9 mouse cellular contexts compared by ENCODE assay signal in genomic region chr11:97842001-97842400, GRCm38 (mm10). TPM values are rescaled to one million over a fixed set of nuclear protein-coding genes. Genes with fewer than 3 reads are reported as not detected.
DNase-seq lines count a peak whose midpoint lies in the region; ATAC-seq and TF ChIP-seq lines count a peak whose summit lies in the region.
"Had no signal": no experiment of that assay in that cellular context is flagged by ENCODE, and none has a peak within 500 bp of the region (broad histone marks: within the 10 kb centered on the region; RNA-seq: fewer than 3 reads in every experiment).

No protein-coding gene starts in this region.

- peak overlapping the region; percentile 70 for H3K4me2 ChIP-seq in heart, embryonic 11.5 days
- peak overlapping the region; percentile 65 for H3K4me2 ChIP-seq in forebrain, embryonic 12.5 days
- 0 out of 2 replicates have a peak overlapping the region, but pooled peaks have one; percentile 60 for H3K4me2 ChIP-seq in limb, embryonic 15.5 days

- H3K4me3 ChIP-seq in heart, embryonic 11.5 days (ENCODE audit: low read depth, low read length): no peak overlapping the region
- no peak overlapping the region for H3K4me3 ChIP-seq in ES-E14 (ENCODE audit: insufficient read depth in 1 of 2, low read depth in 1 of 2, low read length in 2 of 2, poor library complexity in 1 of 2, severe bottlenecking in 1 of 2)
- peak overlapping the region; percentile 54 for H3K4me3 ChIP-seq in forebrain, embryonic 12.5 days (replicated peaks)
- H3K4me3 ChIP-seq in limb, embryonic 15.5 days: no peak overlapping the region

- peaks cover 3% of the 10 kb centered on the region; the same call in 1 of the 2 replicates for H3K4me1 ChIP-seq in heart, embryonic 11.5 days (ENCODE audit: control insufficient read depth, insufficient read depth, low read length)
- H3K4me1 ChIP-seq in ES-E14 (ENCODE audit: control insufficient read depth in 2 of 2, insufficient read depth in 2 of 2, low read length in 2 of 2, poor library complexity in 1 of 2): peaks cover 0 to 13% of the 10 kb centered on the region in 2 experiments; a peak in 2 of 4 replicates
- peaks cover 14% of the 10 kb centered on the region for H3K4me1 ChIP-seq in forebrain, embryonic 12.5 days
- peaks cover 17% of the 10 kb centered on the region for H3K4me1 ChIP-seq in limb, embryonic 15.5 days

- WGBS in heart, embryonic 11.5 days (ENCODE audit: insufficient replicate concordance): 58% methylated on average over 4 of the region's 4 CpGs
- 32% methylated on average over 4 of the region's 4 CpGs for WGBS in forebrain, embryonic 12.5 days
- WGBS in limb, embryonic 15.5 days: 53% methylated on average over 4 of the region's 4 CpGs

- H3K36me3 ChIP-seq in heart, embryonic 11.5 days (ENCODE audit: control insufficient read depth, insufficient read depth, low read length): 0 out of 2 replicates have a peak, but pooled peaks cover 3% of the 10 kb centered on the region
- peaks cover 11% of the 10 kb centered on the region for H3K36me3 ChIP-seq in ES-E14 (ENCODE audit: control insufficient read depth, insufficient read depth, low read length, poor library complexity, severe bottlenecking)
- peaks cover 11% of the 10 kb centered on the region for H3K36me3 ChIP-seq in forebrain, embryonic 12.5 days (replicated peaks)
- peaks cover 14% of the 10 kb centered on the region for H3K36me3 ChIP-seq in limb, embryonic 15.5 days

- no peak for DNase-seq in heart, adult 18-20 months
- no peak for DNase-seq in ES-E14 (ENCODE audit: low read depth, low spot score)
- DNase-seq in thymus, adult 18-20 months: no peak
- DNase-seq in yolk sac, embryonic 10.5 days (ENCODE audit: low spot score): no peak
- no peak for DNase-seq in frontal cortex, postnatal 36 days (ENCODE audit: low spot score in 2 of 2)

- no peaks in the 10 kb centered on the region for H3K9me3 ChIP-seq in heart, embryonic 11.5 days (replicated peaks; ENCODE audit: control insufficient read depth, low read length)
- H3K9me3 ChIP-seq in ES-E14 (ENCODE audit: control insufficient read depth, insufficient read depth, low read depth, low read length): no peaks in the 10 kb centered on the region
- no peaks in the 10 kb centered on the region for H3K9me3 ChIP-seq in forebrain, embryonic 12.5 days
- no peaks in the 10 kb centered on the region for H3K9me3 ChIP-seq in limb, embryonic 15.5 days

- in situ Hi-C loops in ES-E14 (cut with MboI; ENCODE audit: low sequenced_read_pairs in 2 of 2, unreplicated experiment in 2 of 2): no loop called here

- no peak overlapping the region for H3K27ac ChIP-seq in heart, embryonic 11.5 days (ENCODE audit: low read depth, low read length)
- no peak overlapping the region for H3K27ac ChIP-seq in ES-E14 (ENCODE audit: insufficient read depth, low read depth, low read length, poor library complexity, severe bottlenecking)
- peak overlapping the region; percentile 69; the same call in 1 of the 2 replicates for H3K27ac ChIP-seq in forebrain, embryonic 12.5 days
- H3K27ac ChIP-seq in limb, embryonic 15.5 days: 0 out of 2 replicates have a peak overlapping the region, but pooled peaks have one; percentile 5

- H3K27me3 ChIP-seq in heart, embryonic 11.5 days (ENCODE audit: control insufficient read depth, insufficient read depth, low read length): no peaks in the 10 kb centered on the region
- H3K27me3 ChIP-seq in forebrain, embryonic 12.5 days: no peaks in the 10 kb centered on the region
- H3K27me3 ChIP-seq in limb, embryonic 15.5 days: no peaks in the 10 kb centered on the region

- H3K9ac ChIP-seq in heart, embryonic 11.5 days (ENCODE audit: low read depth, low read length): no peak overlapping the region
- H3K9ac ChIP-seq in ES-E14 (ENCODE audit: insufficient read depth, low read depth, low read length, poor library complexity, severe bottlenecking): 0 out of 2 replicates have a peak overlapping the region, but pooled peaks have one; percentile 29
- H3K9ac ChIP-seq in forebrain, embryonic 12.5 days: peak overlapping the region; percentile 36; the same call in 1 of the 2 replicates
- H3K9ac ChIP-seq in limb, embryonic 15.5 days: no peak overlapping the region

- no peak for ATAC-seq in heart, embryonic 11.5 days (replicated peaks; ENCODE audit: insufficient number of reproducible peaks, low FRiP score, low TSS enrichment)
- no peak for ATAC-seq in forebrain, embryonic 12.5 days (ENCODE audit: low FRiP score)
- ATAC-seq in limb, embryonic 15.5 days (ENCODE audit: insufficient number of reproducible peaks, low FRiP score, low TSS enrichment, low read depth): no peak
- ATAC-seq: CD4-positive, CD25-positive, alpha-beta regulatory T cell, adult 4 months had no signal

TF ChIP-seq in ES-E14, 5 proteins besides CTCF, POLR2A, EP300 and RAD21:
- no peak for TF ChIP-seq ZNF384 (IDR thresholded peaks at IDR 0.05; ENCODE audit: low read depth, low read length)
- TF ChIP-seq CHD2 (IDR thresholded peaks at IDR 0.05; ENCODE audit: low read depth, low read length): no peak
- no peak for TF ChIP-seq MAFK (IDR thresholded peaks at IDR 0.05; ENCODE audit: insufficient read depth, low read depth, low read length)
- TF ChIP-seq HCFC1 (IDR thresholded peaks at IDR 0.05; ENCODE audit: borderline replicate concordance, insufficient read depth, low read length): no peak
- no peak for TF ChIP-seq ZC3H11A (IDR thresholded peaks at IDR 0.05; ENCODE audit: borderline replicate concordance, low read depth, low read length)
TF ChIP-seq in ES-E14: peak in this region for 0.

RNA-seq across cellular contexts. Expression of gene B230217C12Rik, which starts 1.4 kb away (rescaled TPM):
- polyA plus RNA-seq in heart, embryonic 11.5 days (2014; fragmentation: Nextera tagmentation; extraction: Ambion mirVana): 8.2 and 8.3 TPM in 2 replicates
- total RNA-seq in heart, adult 18-20 months (2021): under 1 TPM; 0.51 to 0.55 TPM
- 3.0 and 4.1 TPM in 2 replicates for total RNA-seq in ES-E14 (2012; rRNA removed)
- polyA plus RNA-seq in forebrain, embryonic 12.5 days (2016; fragmentation: Nextera tagmentation; extraction: Ambion mirVana): 15.1 and 17.0 TPM in 2 replicates
- polyA plus RNA-seq in limb, embryonic 15.5 days (2015; fragmentation: Nextera tagmentation; extraction: Ambion mirVana): 4.5 and 5.3 TPM in 2 replicates

RNA-seq across cellular contexts. Expression of gene Fbxo47, which starts 42.0 kb away (rescaled TPM):
- polyA plus RNA-seq in heart, embryonic 11.5 days (2014; fragmentation: Nextera tagmentation; extraction: Ambion mirVana): 0.66 and 1.3 TPM in 2 replicates
- total RNA-seq in heart, adult 18-20 months (2021): under 1 TPM; 0.35 to 0.75 TPM
- 2.2 and 4.1 TPM in 2 replicates for total RNA-seq in ES-E14 (2012; rRNA removed)
- 0.60 and 0.91 TPM in 2 replicates for polyA plus RNA-seq in forebrain, embryonic 12.5 days (2016; fragmentation: Nextera tagmentation; extraction: Ambion mirVana)
- polyA plus RNA-seq in limb, embryonic 15.5 days (2015; fragmentation: Nextera tagmentation; extraction: Ambion mirVana): 0.26 and 0.74 TPM in 2 replicates

RNA-seq across cellular contexts. Expression of gene Lasp1, which starts 43.2 kb away (rescaled TPM):
- 30.0 and 37.5 TPM in 2 replicates for polyA plus RNA-seq in heart, embryonic 11.5 days (2014; fragmentation: Nextera tagmentation; extraction: Ambion mirVana)
- 10 to 100 TPM; 34.9 to 36.6 TPM for total RNA-seq in heart, adult 18-20 months (2021)
- 108 and 147 TPM in 2 replicates for total RNA-seq in ES-E14 (2012; rRNA removed)
- 103 and 109 TPM in 2 replicates for polyA plus RNA-seq in forebrain, embryonic 12.5 days (2016; fragmentation: Nextera tagmentation; extraction: Ambion mirVana)
- polyA plus RNA-seq in limb, embryonic 15.5 days (2015; fragmentation: Nextera tagmentation; extraction: Ambion mirVana): 128 and 131 TPM in 2 replicates

RNA-seq across cellular contexts. Expression of gene Rpl23, which starts 59.8 kb away (rescaled TPM):
- 461 and 517 TPM in 2 replicates for polyA plus RNA-seq in heart, embryonic 11.5 days (2014; fragmentation: Nextera tagmentation; extraction: Ambion mirVana)
- 100 to 1,000 TPM; 505 to 584 TPM for total RNA-seq in heart, adult 18-20 months (2021)
- total RNA-seq in ES-E14 (2012; rRNA removed): 1,213 and 1,430 TPM in 2 replicates
- polyA plus RNA-seq in forebrain, embryonic 12.5 days (2016; fragmentation: Nextera tagmentation; extraction: Ambion mirVana): 392 and 426 TPM in 2 replicates
- 447 and 586 TPM in 2 replicates for polyA plus RNA-seq in limb, embryonic 15.5 days (2015; fragmentation: Nextera tagmentation; extraction: Ambion mirVana)

Comparison
In these comparisons a context has a peak if more than half of its experiments do, and no peak if none do; other contexts are left out.
1. H3K27ac ChIP-seq: peak in forebrain, embryonic 12.5 days (single experiment) and limb, embryonic 15.5 days (single experiment); none in heart, embryonic 11.5 days (single experiment) and ES-E14 (single experiment).
2. H3K9ac ChIP-seq: peak in ES-E14 (single experiment) and forebrain, embryonic 12.5 days (single experiment); none in heart, embryonic 11.5 days (single experiment) and limb, embryonic 15.5 days (single experiment).
3. Peak in every context shown above with its lines, with median percentiles within 50 percentile points of each other: H3K4me2 ChIP-seq.